Mouse (Mus musculus) forebrain, embryonic 16.5 days (tissue): ENCODE measurements at regions not wholly inside any gene's neighbourhood (a gene's known extent, or its start where the extent isn't known, plus 50 kb on each side); places are given as distances from the start of the nearest gene placed in this dataset.

Experiments
- ATAC-seq: fragments of 200-750 bp; cut with Nextera tagmentation; 2 replicates; pipeline ENCODE4 v1.8.0; 2017; ENCODE audit warnings: mild to moderate bottlenecking, moderate library complexity
- H3K27ac ChIP-seq: fragments of 300-500 bp; sonication (generic); 2 replicates; pipeline ENCODE4 v1.5.1; 2014; ENCODE audit warnings: low read length, control low read depth
- H3K27me3 ChIP-seq: fragments of 300-500 bp; sonication (generic); replicated peaks from 2 replicates; pipeline ENCODE4 v1.6.1; 2014; ENCODE audit warnings: low read length; ENCODE audit not compliant: control insufficient read depth, insufficient read depth
- H3K36me3 ChIP-seq: fragments of 300-500 bp; sonication (generic); 2 replicates; pipeline ENCODE4 v1.6.1; 2014; ENCODE audit not compliant: control insufficient read depth, insufficient read depth
- H3K4me1 ChIP-seq: fragments of 300-500 bp; sonication (generic); replicated peaks from 2 replicates; pipeline ENCODE4 v1.6.1; 2014; ENCODE audit warnings: low read length; ENCODE audit not compliant: control insufficient read depth, insufficient read depth
- H3K4me2 ChIP-seq: fragments of 300-500 bp; sonication (generic); 2 replicates; pipeline ENCODE4 v1.6.1; 2014; ENCODE audit warnings: mild to moderate bottlenecking, low read length, control low read depth
- H3K4me3 ChIP-seq: fragments of 300-500 bp; sonication (generic); replicated peaks from 2 replicates; pipeline ENCODE4 v1.5.1; 2014; ENCODE audit warnings: mild to moderate bottlenecking, low read length, control low read depth
- H3K9ac ChIP-seq: fragments of 300-500 bp; sonication (generic); replicated peaks from 2 replicates; pipeline ENCODE4 v1.6.1; 2014; ENCODE audit warnings: low read depth, low read length, control low read depth
- H3K9me3 ChIP-seq: fragments of 300-500 bp; sonication (generic); 2 replicates; pipeline ENCODE4 v1.6.1; 2016; ENCODE audit warnings: low read length; ENCODE audit not compliant: control insufficient read depth
- WGBS: fragments of 180-500 bp; shearing (Covaris S2); extraction: QIAGEN DNeasy Blood & Tissue Kit; methylation state at CpG from one replicate; pipeline ENCODE4 v1.1.7; 2014; 5-methylcytosine and 5-hydroxymethylcytosine counted together

- WGBS, result 23% methylated on average over 17 of the region's 17 CpGs
Observed at GRCm38 (mm10) chr14:67569744-67570322, 1560.8 kb upstream of the Gulo start.

DNA sequence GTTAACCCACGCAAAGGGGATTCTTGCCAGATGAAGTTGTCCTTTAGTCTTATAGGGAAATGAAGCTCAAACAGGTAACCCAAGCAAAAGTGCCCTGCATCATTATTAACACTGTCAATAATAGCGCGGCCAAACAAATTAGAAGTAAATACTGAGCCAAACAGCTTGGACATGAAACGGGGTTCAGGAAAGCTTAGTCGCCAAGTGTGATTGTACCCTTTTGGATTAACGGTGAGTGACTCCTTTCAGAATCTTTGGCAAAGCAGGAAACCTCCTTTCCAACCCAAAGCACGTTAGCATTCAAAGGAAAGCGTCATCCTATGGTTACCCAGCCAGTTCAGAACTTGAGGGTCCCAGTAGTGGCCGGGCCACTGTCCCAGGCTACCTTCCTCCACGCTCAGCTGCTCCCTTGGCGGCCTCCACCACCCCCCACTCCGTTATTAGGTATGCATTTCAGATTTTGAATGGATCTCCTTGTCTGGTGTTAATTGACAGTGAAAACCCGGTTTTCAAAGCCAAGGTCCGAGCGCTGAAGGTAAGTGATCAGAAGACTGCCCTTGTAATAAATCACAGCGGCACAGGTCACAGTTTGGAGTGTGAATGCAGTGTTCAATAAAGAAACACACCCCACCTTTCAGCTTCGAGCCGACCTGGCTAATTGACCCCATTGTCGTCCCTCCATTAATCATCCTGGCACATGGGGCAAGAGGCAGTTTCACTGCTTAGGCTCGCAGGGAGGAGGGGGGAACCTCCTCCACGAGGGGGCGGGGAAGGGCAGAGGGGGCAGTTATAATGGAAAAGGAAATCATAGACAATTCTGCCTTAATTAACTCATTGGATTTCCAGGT is 1560.1 kb upstream of the Gulo start:
- no peak overlapping the region for H3K4me2 ChIP-seq
- WGBS, result 10% methylated on average over 22 of the region's 22 CpGs

More at GRCm38 (mm10) chr14:67569744-67570322, 1560.8 kb upstream of the Gulo start:
- Histone ChIP-seq H3K27me3 (peaks cover 26% of the 10 kb centered on the region), H3K9me3 (no peaks in the 10 kb centered on the region), H3K4me2 (no peak overlapping the region), H3K4me1 (peaks cover 9% of the 10 kb centered on the region), H3K9ac (no peak overlapping the region), H3K36me3 (no peaks in the 10 kb centered on the region), H3K27ac (no peak overlapping the region), H3K4me3 (no peak overlapping the region)
- ATAC-seq, result no peak

DNA sequence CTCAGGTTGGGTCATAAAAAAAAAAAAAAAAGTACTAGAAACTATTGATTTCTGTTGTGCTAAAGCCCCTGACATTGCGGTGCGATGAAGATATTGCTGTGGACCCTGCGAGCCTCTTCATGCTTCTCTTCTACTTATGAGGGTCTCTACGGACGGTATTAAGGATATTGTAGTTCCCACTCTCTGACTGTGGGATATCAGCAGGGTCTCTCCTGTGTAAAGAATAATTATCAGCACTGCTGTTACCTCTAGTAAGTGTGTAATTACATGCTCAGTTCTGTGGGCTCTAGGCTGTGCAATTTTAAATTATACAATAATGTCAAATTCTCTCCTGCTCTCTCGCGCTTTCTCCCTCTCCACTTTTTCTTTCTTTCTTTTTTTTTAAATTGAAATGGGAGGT is 1545.9 kb upstream of the Gulo start:
- no peak overlapping the region for H3K4me2 ChIP-seq
- no peak overlapping the region for H3K9ac ChIP-seq
- ATAC-seq, result no peak
- no peak overlapping the region for H3K27ac ChIP-seq
- 78% methylated on average over 7 of the region's 7 CpGs for WGBS
- H3K9me3 ChIP-seq, result no peaks in the 10 kb centered on the region
- H3K36me3 ChIP-seq, result no peaks in the 10 kb centered on the region
- H3K27me3 ChIP-seq, result peaks cover 8% of the 10 kb centered on the region; the same call in 1 of the 2 replicates
- H3K4me1 ChIP-seq, result peaks cover 7% of the 10 kb centered on the region
- no peak overlapping the region for H3K4me3 ChIP-seq

More for the DNA sequence above, 1560.1 kb upstream of the Gulo start:
- Histone ChIP-seq H3K27me3 (peaks cover 26% of the 10 kb centered on the region), H3K4me1 (peaks cover 9% of the 10 kb centered on the region), H3K4me3 (no peak overlapping the region), H3K9ac (no peak overlapping the region), H3K27ac (no peak overlapping the region), H3K36me3 (no peaks in the 10 kb centered on the region), H3K9me3 (no peaks in the 10 kb centered on the region)
- 0 out of 2 replicates have a peak, but pooled peaks have one; percentile 43 for ATAC-seq

- Histone ChIP-seq H3K4me2 (no peak overlapping the region), H3K27ac (no peak overlapping the region), H3K9ac (no peak overlapping the region), H3K9me3 (0 out of 2 replicates have a peak, but pooled peaks cover 2% of the 10 kb centered on the region), H3K36me3 (no peaks in the 10 kb centered on the region), H3K27me3 (peaks cover 11% of the 10 kb centered on the region), H3K4me1 (peaks cover 7% of the 10 kb centered on the region), H3K4me3 (no peak overlapping the region)
- ATAC-seq, result peak; percentile 67; the same call in 1 of the 2 replicates
- WGBS, result 53% methylated on average over 6 of the region's 6 CpGs
Observed at GRCm38 (mm10) chr14:67550462-67551185, 1541.6 kb upstream of the Gulo start.

DNA sequence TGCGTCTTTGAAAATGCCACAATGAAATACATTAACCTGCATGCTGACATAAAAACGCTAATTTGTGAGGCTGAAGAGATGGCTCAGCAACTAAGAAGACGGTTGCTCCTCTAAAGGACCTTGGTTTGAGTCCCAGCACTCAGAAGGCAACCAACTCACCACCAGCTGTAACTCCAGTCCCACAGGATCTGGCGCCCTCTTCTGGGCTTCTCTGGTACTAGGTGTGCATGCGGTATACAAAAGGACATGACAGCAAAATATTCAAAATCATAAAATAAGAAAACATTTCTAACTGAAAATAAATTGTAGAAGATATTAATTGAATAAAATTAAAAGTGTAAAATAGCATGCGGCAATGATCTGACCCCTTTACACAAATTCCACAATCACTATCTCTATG is 1539.7 kb upstream of the Gulo start:
- WGBS, result 86% methylated on average over 6 of the region's 6 CpGs
- H3K36me3 ChIP-seq, result no peaks in the 10 kb centered on the region
- H3K27me3 ChIP-seq, result peaks cover 11% of the 10 kb centered on the region
- peaks cover 7% of the 10 kb centered on the region for H3K4me1 ChIP-seq
- H3K4me3 ChIP-seq, result no peak overlapping the region
- H3K9me3 ChIP-seq, result peaks cover 2% of the 10 kb centered on the region; the same call in 1 of the 2 replicates
- no peak overlapping the region for H3K27ac ChIP-seq
- ATAC-seq, result no peak
- no peak overlapping the region for H3K4me2 ChIP-seq
- no peak overlapping the region for H3K9ac ChIP-seq

- H3K36me3 ChIP-seq, result no peaks in the 10 kb centered on the region
- no peak for ATAC-seq
- H3K27ac ChIP-seq, result no peak overlapping the region
- peaks cover 3% of the 10 kb centered on the region; the same call in 1 of the 2 replicates for H3K27me3 ChIP-seq
- H3K9ac ChIP-seq, result no peak overlapping the region
- peaks cover 7% of the 10 kb centered on the region for H3K9me3 ChIP-seq
- H3K4me1 ChIP-seq, result peaks cover 9% of the 10 kb centered on the region
- H3K4me3 ChIP-seq, result no peak overlapping the region
- 87% methylated on average over 5 of the region's 5 CpGs for WGBS
- no peak overlapping the region for H3K4me2 ChIP-seq
Observed at GRCm38 (mm10) chr14:67545036-67545435, 1536.0 kb upstream of the Gulo start.

GRCm38 (mm10) chr14:67541271-67541711 is 1532.3 kb upstream of the Gulo start:
- Histone ChIP-seq H3K4me1 (peaks cover 27% of the 10 kb centered on the region), H3K4me2 (no peak overlapping the region), H3K27me3 (peaks cover 5% of the 10 kb centered on the region; the same call in 1 of the 2 replicates), H3K36me3 (no peaks in the 10 kb centered on the region), H3K4me3 (no peak overlapping the region), H3K27ac (peak overlapping the region; percentile 58), H3K9me3 (peaks cover 4% of the 10 kb centered on the region), H3K9ac (no peak overlapping the region)
- ATAC-seq, result peak; percentile 82
- WGBS, result 8% methylated on average over 4 of the region's 4 CpGs

GRCm38 (mm10) chr14:67538696-67539095 is 1529.7 kb upstream of the Gulo start:
- Histone ChIP-seq H3K4me2 (no peak overlapping the region), H3K9me3 (peaks cover 4% of the 10 kb centered on the region), H3K36me3 (no peaks in the 10 kb centered on the region), H3K9ac (no peak overlapping the region), H3K4me3 (no peak overlapping the region), H3K27me3 (peaks cover 4% of the 10 kb centered on the region), H3K27ac (no peak overlapping the region), H3K4me1 (peaks cover 27% of the 10 kb centered on the region)
- ATAC-seq, result no peak
- 77% methylated on average over 9 of the region's 9 CpGs for WGBS
